Mouse (Mus musculus): Measurements from ENCODE around the gene Tmem106c. TPM values are rescaled to one million over a fixed set of nuclear protein-coding genes. Genes with fewer than 3 reads are reported as not detected.

The Tmem106c gene
- polyA plus RNA-seq, 1 experiment from 2014 or later, result 16.4 TPM

- 27% methylated on average over 3 of the region's 3 CpGs for WGBS (ENCODE audit: insufficient replicate concordance)
- no peaks in the 10 kb centered on the region for H3K9me3 ChIP-seq (ENCODE audit: low read length)
- H3K9ac ChIP-seq (replicated peaks), result no peak overlapping the region
- ATAC-seq, result no peak
- no peaks in the 10 kb centered on the region for H3K36me3 ChIP-seq (replicated peaks; ENCODE audit: insufficient read depth, low read length)
- TF ChIP-seq EP300 (IDR thresholded peaks at IDR 0.05; ENCODE audit: low read depth), result no peak
- no peak for TF ChIP-seq CTCF (IDR thresholded peaks at IDR 0.05; ENCODE audit: low read depth)
- H3K27me3 ChIP-seq (ENCODE audit: insufficient read depth, low read length), result peaks cover 9% of the 10 kb centered on the region; the same call in 1 of the 2 replicates
- H3K27ac ChIP-seq (ENCODE audit: low read depth), result no peak overlapping the region
- no peak overlapping the region for H3K4me3 ChIP-seq (ENCODE audit: low read depth, low read length)
- H3K4me2 ChIP-seq (ENCODE audit: low read depth, low read length), result no peak overlapping the region
- 0 out of 2 replicates have a peak, but pooled peaks cover 2% of the 10 kb centered on the region for H3K4me1 ChIP-seq (ENCODE audit: insufficient read depth)
- no peak for DNase-seq
These were observed 14.3 kb upstream of the Tmem106c start for GRCm38 (mm10) chr15:97949706-97950105.

- H3K9me3 ChIP-seq (ENCODE audit: low read length), result no peaks in the 10 kb centered on the region
- H3K4me2 ChIP-seq (ENCODE audit: low read depth, low read length), result no peak overlapping the region
- WGBS (ENCODE audit: insufficient replicate concordance), result 53% methylated on average over 7 of the region's 7 CpGs
- no peak overlapping the region for H3K9ac ChIP-seq (replicated peaks)
- H3K27ac ChIP-seq (ENCODE audit: low read depth), result no peak overlapping the region
- 0 out of 2 replicates have a peak, but pooled peaks cover 2% of the 10 kb centered on the region for H3K4me1 ChIP-seq (ENCODE audit: insufficient read depth)
- DNase-seq (no peak), ATAC-seq (no peak)
- TF ChIP-seq EP300 (IDR thresholded peaks at IDR 0.05; ENCODE audit: low read depth), result no peak
- TF ChIP-seq CTCF (IDR thresholded peaks at IDR 0.05; ENCODE audit: low read depth), result no peak
- H3K36me3 ChIP-seq (replicated peaks; ENCODE audit: insufficient read depth, low read length), result no peaks in the 10 kb centered on the region
- H3K4me3 ChIP-seq (ENCODE audit: low read depth, low read length), result no peak overlapping the region
- peaks cover 9% of the 10 kb centered on the region; the same call in 1 of the 2 replicates for H3K27me3 ChIP-seq (ENCODE audit: insufficient read depth, low read length)
These were observed 13.8 kb upstream of the Tmem106c start for GRCm38 (mm10) chr15:97950240-97950639.

GRCm38 (mm10) chr15:97952137-97952888 lies 11.7 kb upstream of the Tmem106c start:
- Histone ChIP-seq H3K9me3 (ENCODE audit: low read length) (no peaks in the 10 kb centered on the region), H3K4me3 (ENCODE audit: low read depth, low read length) (no peak overlapping the region), H3K4me1 (ENCODE audit: insufficient read depth) (peaks cover 5% of the 10 kb centered on the region; the same call in 1 of the 2 replicates), H3K27ac (ENCODE audit: low read depth) (no peak overlapping the region), H3K36me3 (replicated peaks; ENCODE audit: insufficient read depth, low read length) (no peaks in the 10 kb centered on the region), H3K27me3 (ENCODE audit: insufficient read depth, low read length) (peaks cover 9% of the 10 kb centered on the region; the same call in 1 of the 2 replicates), H3K9ac (replicated peaks) (no peak overlapping the region), H3K4me2 (ENCODE audit: low read depth, low read length) (no peak overlapping the region)
- WGBS (ENCODE audit: insufficient replicate concordance), result 17% methylated on average over 16 of the region's 16 CpGs
- TF ChIP-seq CTCF (IDR thresholded peaks at IDR 0.05; ENCODE audit: low read depth), result peak; percentile 97
- no peak for TF ChIP-seq EP300 (IDR thresholded peaks at IDR 0.05; ENCODE audit: low read depth)
- peak; percentile 22; the same call in 1 of the 2 replicates for ATAC-seq
- peak; percentile 68 for DNase-seq

- Histone ChIP-seq H3K36me3 (replicated peaks; ENCODE audit: insufficient read depth, low read length) (no peaks in the 10 kb centered on the region), H3K9ac (replicated peaks) (no peak overlapping the region), H3K27ac (ENCODE audit: low read depth) (no peak overlapping the region), H3K27me3 (ENCODE audit: insufficient read depth, low read length) (peaks cover 9% of the 10 kb centered on the region; the same call in 1 of the 2 replicates), H3K4me1 (ENCODE audit: insufficient read depth) (peaks cover 5% of the 10 kb centered on the region; the same call in 1 of the 2 replicates), H3K4me2 (ENCODE audit: low read depth, low read length) (no peak overlapping the region), H3K9me3 (ENCODE audit: low read length) (no peaks in the 10 kb centered on the region), H3K4me3 (ENCODE audit: low read depth, low read length) (no peak overlapping the region)
- WGBS (ENCODE audit: insufficient replicate concordance), result 63% methylated on average over 4 of the region's 4 CpGs
- no peak for DNase-seq
- 0 out of 2 replicates have a peak, but pooled peaks have one; percentile 14 for ATAC-seq
- TF ChIP-seq EP300 (IDR thresholded peaks at IDR 0.05; ENCODE audit: low read depth) (no peak), CTCF (IDR thresholded peaks at IDR 0.05; ENCODE audit: low read depth) (no peak)
These were observed 11.2 kb upstream of the Tmem106c start for GRCm38 (mm10) chr15:97952889-97953189.

GRCm38 (mm10) chr15:97954671-97955070 lies 9.3 kb upstream of the Tmem106c start:
- DNase-seq (no peak), ATAC-seq (peak; percentile 25; the same call in 1 of the 2 replicates)
- H3K27me3 ChIP-seq (ENCODE audit: insufficient read depth, low read length), result peaks cover 9% of the 10 kb centered on the region; the same call in 1 of the 2 replicates
- peak overlapping the region; percentile 64 for H3K27ac ChIP-seq (ENCODE audit: low read depth)
- no peak for TF ChIP-seq EP300 (IDR thresholded peaks at IDR 0.05; ENCODE audit: low read depth)
- TF ChIP-seq CTCF (IDR thresholded peaks at IDR 0.05; ENCODE audit: low read depth), result no peak
- H3K9ac ChIP-seq (replicated peaks), result no peak overlapping the region
- H3K36me3 ChIP-seq (replicated peaks; ENCODE audit: insufficient read depth, low read length), result no peaks in the 10 kb centered on the region
- WGBS (ENCODE audit: insufficient replicate concordance), result 58% methylated on average over 8 of the region's 8 CpGs
- H3K4me2 ChIP-seq (ENCODE audit: low read depth, low read length), result no peak overlapping the region
- H3K4me1 ChIP-seq (ENCODE audit: insufficient read depth), result peaks cover 5% of the 10 kb centered on the region; the same call in 1 of the 2 replicates
- no peaks in the 10 kb centered on the region for H3K9me3 ChIP-seq (ENCODE audit: low read length)
- H3K4me3 ChIP-seq (ENCODE audit: low read depth, low read length), result no peak overlapping the region

GRCm38 (mm10) chr15:97955286-97955685 lies 8.7 kb upstream of the Tmem106c start:
- 54% methylated on average over 1 of the region's 1 CpGs for WGBS (ENCODE audit: insufficient replicate concordance)
- H3K9ac ChIP-seq (replicated peaks), result no peak overlapping the region
- H3K4me1 ChIP-seq (ENCODE audit: insufficient read depth), result peaks cover 5% of the 10 kb centered on the region; the same call in 1 of the 2 replicates
- H3K4me2 ChIP-seq (ENCODE audit: low read depth, low read length), result no peak overlapping the region
- ATAC-seq (peak; percentile 51; the same call in 1 of the 2 replicates), DNase-seq (no peak)
- H3K9me3 ChIP-seq (ENCODE audit: low read length), result no peaks in the 10 kb centered on the region
- no peak overlapping the region for H3K4me3 ChIP-seq (ENCODE audit: low read depth, low read length)
- H3K27me3 ChIP-seq (ENCODE audit: insufficient read depth, low read length), result peaks cover 9% of the 10 kb centered on the region; the same call in 1 of the 2 replicates
- no peak for TF ChIP-seq CTCF (IDR thresholded peaks at IDR 0.05; ENCODE audit: low read depth)
- TF ChIP-seq EP300 (IDR thresholded peaks at IDR 0.05; ENCODE audit: low read depth), result no peak
- H3K27ac ChIP-seq (ENCODE audit: low read depth), result peak overlapping the region; percentile 64
- H3K36me3 ChIP-seq (replicated peaks; ENCODE audit: insufficient read depth, low read length), result no peaks in the 10 kb centered on the region

All from liver, postnatal 0 days (tissue).